Mouse (Mus musculus) heart, embryonic 14.5 days (tissue): ENCODE measurements at regions not wholly inside any gene's neighbourhood (a gene's known extent, or its start where the extent isn't known, plus 50 kb on each side); places are given as distances from the start of the nearest gene placed in this dataset.

Source experiments
- ATAC-seq: fragments of 200-750 bp; cut with Nextera tagmentation; 2 replicates; pipeline ENCODE4 v1.8.0; 2017; ENCODE audit warnings: low read depth, moderate TSS enrichment; ENCODE audit not compliant: insufficient number of reproducible peaks, insufficient read depth, low FRiP score
- H3K27ac ChIP-seq, 2 experiments: fragments of 200-500 bp in 1 of 2; fragments of 300-500 bp in 1 of 2; sonication (generic) in 1 of 2; replicated peaks in 1 of 2; 2 replicates each; pipeline ENCODE4 v1.5.1; 2012 to 2014; ENCODE audit warnings: low read depth in 2 of 2, low read length in 2 of 2, control low read depth in 1 of 2, mild to moderate bottlenecking in 1 of 2, mixed read lengths in 1 of 2; ENCODE audit not compliant: control insufficient read depth in 1 of 2, insufficient read depth in 1 of 2
- H3K27me3 ChIP-seq: fragments of 300-500 bp; sonication (generic); 2 replicates; pipeline ENCODE4 v1.6.1; 2014; ENCODE audit warnings: mild to moderate bottlenecking, low read length, control low read depth; ENCODE audit not compliant: control insufficient read depth, insufficient read depth
- H3K36me3 ChIP-seq: fragments of 300-500 bp; sonication (generic); 2 replicates; pipeline ENCODE4 v1.6.1; 2014; ENCODE audit warnings: mild to moderate bottlenecking, control low read depth, low read length, mixed read lengths; ENCODE audit not compliant: control insufficient read depth, insufficient read depth
- H3K4me1 ChIP-seq, 2 experiments: fragments of 200-500 bp in 1 of 2; fragments of 300-500 bp in 1 of 2; sonication (generic) in 1 of 2; 2 replicates each; pipeline ENCODE4 v1.6.1; 2012 to 2014; ENCODE audit warnings: low read length in 2 of 2, control low read depth in 1 of 2, mixed read lengths in 1 of 2; ENCODE audit not compliant: control insufficient read depth in 2 of 2, insufficient read depth in 2 of 2
- H3K4me2 ChIP-seq: fragments of 300-500 bp; sonication (generic); 2 replicates; pipeline ENCODE4 v1.6.1; 2014; ENCODE audit warnings: mild to moderate bottlenecking, low read length
- H3K4me3 ChIP-seq, 2 experiments: fragments of 200-500 bp in 1 of 2; fragments of 300-500 bp in 1 of 2; sonication (generic) in 1 of 2; 2 replicates each; pipeline ENCODE4 v1.5.1; 2012 to 2014; ENCODE audit warnings: low read length in 2 of 2, mild to moderate bottlenecking in 2 of 2, control low read depth in 1 of 2, low read depth in 1 of 2, moderate library complexity in 1 of 2; ENCODE audit not compliant: control insufficient read depth in 1 of 2, insufficient read depth in 1 of 2
- H3K9ac ChIP-seq: fragments of 300-500 bp; sonication (generic); 2 replicates; pipeline ENCODE4 v1.6.1; 2014; ENCODE audit warnings: mild to moderate bottlenecking, low read length
- H3K9me3 ChIP-seq: fragments of 300-500 bp; sonication (generic); 2 replicates; pipeline ENCODE4 v1.6.1; 2016; ENCODE audit warnings: low read length, control low read depth; ENCODE audit not compliant: control insufficient read depth
- WGBS: fragments of 180-500 bp; shearing (Covaris S2); extraction: QIAGEN DNeasy Blood & Tissue Kit; methylation state at CpG from one replicate; pipeline ENCODE4 v1.1.7; 2014; 5-methylcytosine and 5-hydroxymethylcytosine counted together

GRCm38 (mm10) chr1:136690068-136690467 lies 65.4 kb downstream of the Zfp281 start:
- no peak overlapping the region for H3K4me2 ChIP-seq
- no peak for ATAC-seq
- H3K36me3 ChIP-seq = no peaks in the 10 kb centered on the region
- 37% methylated on average over 2 of the region's 2 CpGs for WGBS
- peaks cover 5 to 7% of the 10 kb centered on the region in 2 experiments; a peak in 3 of 4 replicates for H3K4me1 ChIP-seq
- H3K9ac ChIP-seq = no peak overlapping the region
- no peak overlapping the region for H3K27ac ChIP-seq
- no peaks in the 10 kb centered on the region for H3K27me3 ChIP-seq
- H3K9me3 ChIP-seq = no peaks in the 10 kb centered on the region
- no peak overlapping the region for H3K4me3 ChIP-seq

GRCm38 (mm10) chr1:136693421-136693820 lies 68.7 kb downstream of the Zfp281 start:
- no peak overlapping the region for H3K4me2 ChIP-seq
- H3K27ac ChIP-seq = no peak overlapping the region
- H3K27me3 ChIP-seq = no peaks in the 10 kb centered on the region
- H3K9me3 ChIP-seq = no peaks in the 10 kb centered on the region
- no peak overlapping the region for H3K4me3 ChIP-seq
- 36% methylated on average over 5 of the region's 5 CpGs for WGBS
- no peak for ATAC-seq
- H3K4me1 ChIP-seq = peaks cover 8 to 15% of the 10 kb centered on the region in 2 experiments
- no peaks in the 10 kb centered on the region for H3K36me3 ChIP-seq
- H3K9ac ChIP-seq = no peak overlapping the region

GRCm38 (mm10) chr1:136694983-136695382 lies 70.3 kb downstream of the Zfp281 start:
- H3K4me1 ChIP-seq = peaks cover 15 to 19% of the 10 kb centered on the region in 2 experiments
- H3K4me3 ChIP-seq = no peak overlapping the region
- H3K9me3 ChIP-seq = no peaks in the 10 kb centered on the region
- no peak for ATAC-seq
- no peaks in the 10 kb centered on the region for H3K27me3 ChIP-seq
- H3K27ac ChIP-seq = no peak overlapping the region
- H3K9ac ChIP-seq = no peak overlapping the region
- 67% methylated on average over 7 of the region's 7 CpGs for WGBS
- H3K4me2 ChIP-seq = no peak overlapping the region
- no peaks in the 10 kb centered on the region for H3K36me3 ChIP-seq

GRCm38 (mm10) chr1:136696077-136696641 lies 71.5 kb downstream of the Zfp281 start:
- Histone ChIP-seq H3K9me3 (no peaks in the 10 kb centered on the region), H3K27me3 (no peaks in the 10 kb centered on the region), H3K4me2 (peak overlapping the region; percentile 62), H3K36me3 (no peaks in the 10 kb centered on the region), H3K4me1 (peaks cover 15 to 19% of the 10 kb centered on the region in 2 experiments), H3K9ac (peak overlapping the region; percentile 49; the same call in 1 of the 2 replicates), H3K4me3 (peak overlapping the region; percentile 20 to 22), H3K27ac (no peak overlapping the region)
- no peak for ATAC-seq
- 9% methylated on average over 19 of the region's 19 CpGs for WGBS

- Histone ChIP-seq H3K9ac (no peak overlapping the region), H3K9me3 (no peaks in the 10 kb centered on the region), H3K36me3 (no peaks in the 10 kb centered on the region), H3K4me1 (peaks cover 15% of the 10 kb centered on the region in 2 experiments), H3K27me3 (no peaks in the 10 kb centered on the region), H3K27ac (no peak overlapping the region), H3K4me2 (0 out of 2 replicates have a peak overlapping the region, but pooled peaks have one; percentile 6), H3K4me3 (no peak overlapping the region)
- ATAC-seq = no peak
- 12% methylated on average over 9 of the region's 9 CpGs for WGBS
These were observed 73.9 kb downstream of the Zfp281 start for GRCm38 (mm10) chr1:136698454-136699152.

- no peaks in the 10 kb centered on the region for H3K27me3 ChIP-seq
- peaks cover 15% of the 10 kb centered on the region in 2 experiments for H3K4me1 ChIP-seq
- H3K36me3 ChIP-seq = no peaks in the 10 kb centered on the region
- WGBS = 74% methylated on average over 7 of the region's 7 CpGs
- no peaks in the 10 kb centered on the region for H3K9me3 ChIP-seq
- H3K27ac ChIP-seq = no peak overlapping the region
- H3K4me2 ChIP-seq = no peak overlapping the region
- no peak for ATAC-seq
- no peak overlapping the region for H3K4me3 ChIP-seq
- H3K9ac ChIP-seq = no peak overlapping the region
These were observed 74.4 kb downstream of the Zfp281 start for GRCm38 (mm10) chr1:136699153-136699524.

- no peak overlapping the region for H3K4me3 ChIP-seq
- no peak overlapping the region for H3K4me2 ChIP-seq
- peaks cover 15% of the 10 kb centered on the region in 2 experiments for H3K4me1 ChIP-seq
- WGBS = 75% methylated on average over 8 of the region's 8 CpGs
- ATAC-seq = no peak
- H3K36me3 ChIP-seq = no peaks in the 10 kb centered on the region
- H3K9me3 ChIP-seq = no peaks in the 10 kb centered on the region
- H3K27me3 ChIP-seq = no peaks in the 10 kb centered on the region
- no peak overlapping the region for H3K27ac ChIP-seq
- no peak overlapping the region for H3K9ac ChIP-seq
These were observed 74.9 kb downstream of the Zfp281 start for GRCm38 (mm10) chr1:136699571-136699970.
